Mouse (Mus musculus) cerebellum, adult 2 months (tissue): ENCODE measurements around the gene Gsdma3.

ENCODE experiments used
- CTCF ChIP-seq: fragments of 200-500 bp; IDR thresholded peaks from 2 replicates; pipeline ENCODE4 v1.5.1; 2011; ENCODE audit warnings: low read depth, mild to moderate bottlenecking, control low read depth, low read length, moderate library complexity, borderline replicate concordance; ENCODE audit not compliant: insufficient read depth
- POLR2A ChIP-seq: fragments of 200-500 bp; IDR thresholded peaks from 2 replicates; pipeline ENCODE4 v1.6.1; 2011; ENCODE audit warnings: low read length, control low read depth, borderline replicate concordance; ENCODE audit not compliant: insufficient read depth

GRCm38 (mm10) chr11:98668984-98669383 is 42.8 kb downstream of the Gsdma3 start:
- TF ChIP-seq CTCF (no peak), POLR2A (no peak)
